Mouse (Mus musculus) stomach, embryonic 15.5 days (tissue): ENCODE measurements around the gene Ints6l. TPM values are rescaled to one million over a fixed set of nuclear protein-coding genes. Genes with fewer than 3 reads are reported as not detected.

ENCODE experiments used
- ATAC-seq: fragments of 200-750 bp; cut with Nextera tagmentation; 2 replicates; pipeline ENCODE4 v1.8.0; 2017; ENCODE audit warnings: low read depth, moderate number of reproducible peaks, moderate TSS enrichment; ENCODE audit not compliant: insufficient read depth, low FRiP score
- H3K27ac ChIP-seq: fragments of 300-500 bp; sonication (generic); 2 replicates; pipeline ENCODE4 v1.5.1; 2015; ENCODE audit warnings: mild to moderate bottlenecking, inconsistent platforms
- H3K27me3 ChIP-seq: fragments of 300-500 bp; sonication (generic); replicated peaks from 2 replicates; pipeline ENCODE4 v1.6.1; 2015; ENCODE audit warnings: inconsistent platforms
- H3K36me3 ChIP-seq: fragments of 300-500 bp; sonication (generic); 2 replicates; pipeline ENCODE4 v1.6.1; 2015; ENCODE audit warnings: inconsistent platforms
- H3K4me1 ChIP-seq: fragments of 300-500 bp; sonication (generic); 2 replicates; pipeline ENCODE4 v1.6.1; 2015; ENCODE audit warnings: inconsistent platforms
- H3K4me2 ChIP-seq: fragments of 300-500 bp; sonication (generic); 2 replicates; pipeline ENCODE4 v1.6.1; 2015; ENCODE audit warnings: mild to moderate bottlenecking, inconsistent platforms
- H3K4me3 ChIP-seq: fragments of 300-500 bp; sonication (generic); replicated peaks from 2 replicates; pipeline ENCODE4 v1.5.1; 2015; ENCODE audit warnings: inconsistent platforms
- H3K9ac ChIP-seq: fragments of 300-500 bp; sonication (generic); 2 replicates; pipeline ENCODE4 v1.6.1; 2015; ENCODE audit warnings: inconsistent platforms
- H3K9me3 ChIP-seq: fragments of 300-500 bp; sonication (generic); 2 replicates; pipeline ENCODE4 v1.6.1; 2016; ENCODE audit warnings: inconsistent platforms
- WGBS: fragments of 180-500 bp; shearing (Covaris S2); methylation state at CpG from one replicate; pipeline ENCODE4 v1.1.7; 2015; 5-methylcytosine and 5-hydroxymethylcytosine counted together
- polyA plus RNA-seq: library from polyadenylated mRNA; unstranded; fragments of >200 nt; fragmentation: Nextera tagmentation; extraction: Ambion mirVana; gene quantifications from 2 replicates; pipeline ENCODE4 v1.2.1, GENCODE M21; 2015

Ints6l gene
- 25.3 and 25.5 TPM in 2 replicates for polyA plus RNA-seq

GRCm38 (mm10) chrX:56454671-56455371, at the start of gene Ints6l:
Gene Ints6l (plus strand): TSS chrX:56454857.
- no peaks in the 10 kb centered on the region for H3K27me3 ChIP-seq
- H3K9ac ChIP-seq: peak within 1 kb of the TSS; percentile 44
- peak within 1 kb of the TSS; percentile 55 for H3K4me3 ChIP-seq
- H3K4me2 ChIP-seq: peak within 1 kb of the TSS; percentile 60
- ATAC-seq: peak; percentile 83
- H3K9me3 ChIP-seq: no peaks in the 10 kb centered on the region
- H3K36me3 ChIP-seq: no peaks in the 10 kb centered on the region
- H3K27ac ChIP-seq: peak within 1 kb of the TSS; percentile 92
- no peaks in the 10 kb centered on the region for H3K4me1 ChIP-seq
- 19% methylated on average over 18 of the region's 22 CpGs for WGBS

GRCm38 (mm10) chrX:56405482-56405881, 49.2 kb upstream of the Ints6l start:
- Histone ChIP-seq H3K4me1 (no peaks in the 10 kb centered on the region), H3K27ac (no peak overlapping the region), H3K4me3 (no peak overlapping the region), H3K27me3 (no peaks in the 10 kb centered on the region), H3K9ac (no peak overlapping the region), H3K36me3 (no peaks in the 10 kb centered on the region), H3K9me3 (no peaks in the 10 kb centered on the region), H3K4me2 (no peak overlapping the region)
- 53% methylated on average over 1 of the region's 1 CpGs for WGBS
- ATAC-seq: no peak

- Histone ChIP-seq H3K36me3 (no peaks in the 10 kb centered on the region), H3K9ac (no peak overlapping the region), H3K27ac (no peak overlapping the region), H3K27me3 (no peaks in the 10 kb centered on the region), H3K4me3 (no peak overlapping the region), H3K4me2 (no peak overlapping the region), H3K9me3 (no peaks in the 10 kb centered on the region), H3K4me1 (no peaks in the 10 kb centered on the region)
- ATAC-seq: no peak
- 59% methylated on average over 5 of the region's 5 CpGs for WGBS
Observed at GRCm38 (mm10) chrX:56406128-56406527, 48.5 kb upstream of the Ints6l start.

GRCm38 (mm10) chrX:56416277-56416676, 38.4 kb upstream of the Ints6l start:
- Histone ChIP-seq H3K4me3 (no peak overlapping the region), H3K36me3 (no peaks in the 10 kb centered on the region), H3K27ac (no peak overlapping the region), H3K27me3 (no peaks in the 10 kb centered on the region), H3K9ac (no peak overlapping the region), H3K4me2 (no peak overlapping the region), H3K4me1 (no peaks in the 10 kb centered on the region), H3K9me3 (no peaks in the 10 kb centered on the region)
- WGBS: 55% methylated on average over 3 of the region's 3 CpGs
- ATAC-seq: no peak

- no peaks in the 10 kb centered on the region for H3K27me3 ChIP-seq
- H3K4me2 ChIP-seq: no peak overlapping the region
- H3K36me3 ChIP-seq: no peaks in the 10 kb centered on the region
- no peak overlapping the region for H3K9ac ChIP-seq
- no peak overlapping the region for H3K27ac ChIP-seq
- H3K4me1 ChIP-seq: no peaks in the 10 kb centered on the region
- no peak for ATAC-seq
- H3K4me3 ChIP-seq: no peak overlapping the region
- no peaks in the 10 kb centered on the region for H3K9me3 ChIP-seq
- WGBS: 72% methylated on average over 4 of the region's 4 CpGs
Observed at GRCm38 (mm10) chrX:56417541-56417940, 37.1 kb upstream of the Ints6l start.

GRCm38 (mm10) chrX:56430601-56431000, 24.1 kb upstream of the Ints6l start:
- H3K4me1 ChIP-seq: no peaks in the 10 kb centered on the region
- no peak overlapping the region for H3K4me2 ChIP-seq
- no peak for ATAC-seq
- H3K9ac ChIP-seq: no peak overlapping the region
- H3K27ac ChIP-seq: no peak overlapping the region
- H3K4me3 ChIP-seq: no peak overlapping the region
- WGBS: 35% methylated on average over 2 of the region's 2 CpGs
- no peaks in the 10 kb centered on the region for H3K27me3 ChIP-seq
- H3K36me3 ChIP-seq: no peaks in the 10 kb centered on the region
- no peaks in the 10 kb centered on the region for H3K9me3 ChIP-seq

GRCm38 (mm10) chrX:56435758-56436283, 18.8 kb upstream of the Ints6l start:
- 71% methylated on average over 7 of the region's 7 CpGs for WGBS
- ATAC-seq: no peak
- H3K27me3 ChIP-seq: no peaks in the 10 kb centered on the region

GRCm38 (mm10) chrX:56446487-56447428, 7.9 kb upstream of the Ints6l start:
- Histone ChIP-seq H3K4me3 (no peak overlapping the region), H3K27me3 (no peaks in the 10 kb centered on the region), H3K36me3 (no peaks in the 10 kb centered on the region), H3K27ac (no peak overlapping the region), H3K4me1 (no peaks in the 10 kb centered on the region), H3K9ac (no peak overlapping the region), H3K4me2 (no peak overlapping the region), H3K9me3 (no peaks in the 10 kb centered on the region)
- 68% methylated on average over 11 of the region's 11 CpGs for WGBS
- ATAC-seq: peak; percentile 76; the same call in 1 of the 2 replicates

More at GRCm38 (mm10) chrX:56435758-56436283, 18.8 kb upstream of the Ints6l start:
- Histone ChIP-seq H3K27ac (no peak overlapping the region), H3K4me2 (no peak overlapping the region), H3K9ac (no peak overlapping the region), H3K4me1 (no peaks in the 10 kb centered on the region), H3K9me3 (no peaks in the 10 kb centered on the region), H3K36me3 (no peaks in the 10 kb centered on the region), H3K4me3 (no peak overlapping the region)

GRCm38 (mm10) chrX:56447524-56448015, 7.1 kb upstream of the Ints6l start, which contains the start of gene Gm2174:
Gene Gm2174 (plus strand): TSS chrX:56447965.
- Histone ChIP-seq H3K9me3 (no peaks in the 10 kb centered on the region), H3K27ac (no peak within 1 kb of the TSS), H3K4me3 (no peak within 1 kb of the TSS), H3K4me1 (no peaks in the 10 kb centered on the region), H3K9ac (no peak within 1 kb of the TSS), H3K36me3 (no peaks in the 10 kb centered on the region), H3K27me3 (no peaks in the 10 kb centered on the region), H3K4me2 (no peak within 1 kb of the TSS)
- WGBS: 68% methylated on average over 4 of the region's 4 CpGs
- no peak for ATAC-seq

- H3K4me1 ChIP-seq: no peaks in the 10 kb centered on the region
- 18% methylated on average over 62 of the region's 65 CpGs for WGBS
- H3K27ac ChIP-seq: peak overlapping the region; percentile 92
- H3K4me2 ChIP-seq: peak overlapping the region; percentile 60
- no peaks in the 10 kb centered on the region for H3K27me3 ChIP-seq
- peak overlapping the region; percentile 44 for H3K9ac ChIP-seq
- peak overlapping the region; percentile 55 for H3K4me3 ChIP-seq
- H3K9me3 ChIP-seq: no peaks in the 10 kb centered on the region
- H3K36me3 ChIP-seq: no peaks in the 10 kb centered on the region
- ATAC-seq: peak; percentile 96
Observed at GRCm38 (mm10) chrX:56455372-56456246, 952 bp downstream of the Ints6l start.

GRCm38 (mm10) chrX:56456379-56456778, 1.7 kb downstream of the Ints6l start:
- 22% methylated on average over 8 of the region's 8 CpGs for WGBS
- peak; percentile 23; the same call in 1 of the 2 replicates for ATAC-seq
- Histone ChIP-seq H3K9me3 (no peaks in the 10 kb centered on the region), H3K4me1 (no peaks in the 10 kb centered on the region), H3K36me3 (no peaks in the 10 kb centered on the region), H3K9ac (no peak overlapping the region), H3K4me2 (peak overlapping the region; percentile 50), H3K27ac (peak overlapping the region; percentile 67), H3K4me3 (peak overlapping the region; percentile 55), H3K27me3 (no peaks in the 10 kb centered on the region)
